Mouse (Mus musculus): ENCODE data around the gene Cacna1b.

GRCm38 (mm10) chr2:24718906-24719305 is 44.0 kb downstream of the Cacna1b start:
- TF ChIP-seq CTCF (IDR thresholded peaks at IDR 0.05; ENCODE audit: borderline replicate concordance, extremely low read depth, insufficient read depth, insufficient read length) (no peak), POLR2A (IDR thresholded peaks at IDR 0.05; ENCODE audit: borderline replicate concordance, extremely low read depth, insufficient read depth, insufficient read length, poor library complexity, severe bottlenecking) (no peak)
